In genomic region chr10:53100881-53101280, GRCm38 (mm10) we compare ENCODE assay signal across 18 mouse cellular contexts.
"Had no signal": no experiment of that assay in that cellular context is flagged by ENCODE, and none has a peak within 500 bp of the region (broad histone marks: within the 10 kb centered on the region; RNA-seq: fewer than 3 reads in every experiment).

No protein-coding gene starts in this region.

- H3K4me1 ChIP-seq: kidney, embryonic 15.5 days; liver, embryonic 13.5 days; neural tube, embryonic 12.5 days had no signal

- DNase-seq: kidney, adult 8-10 months; kidney, postnatal 10 days; kidney, postnatal 36 days; layer of hippocampus, adult 9-11 months; liver, embryonic 13.5 days; lung, embryonic 14.5 days; lung, postnatal 14 days; midbrain, embryonic 14.5 days; right cerebral cortex, adult 18-20 months; right cerebral cortex, postnatal 14 days; right cerebral cortex, postnatal 4 days; thymus, adult 2 months; thymus, postnatal 14 days; thymus, postnatal 4 days had no signal

- H3K36me3 ChIP-seq: kidney, embryonic 15.5 days; liver, embryonic 13.5 days; neural tube, embryonic 12.5 days; neural tube, embryonic 15.5 days had no signal

- H3K27me3 ChIP-seq: kidney, embryonic 15.5 days; liver, embryonic 13.5 days; neural tube, embryonic 12.5 days; neural tube, embryonic 15.5 days had no signal

- H3K9me3 ChIP-seq: kidney, embryonic 15.5 days; liver, embryonic 13.5 days; neural tube, embryonic 12.5 days; neural tube, embryonic 15.5 days had no signal

- H3K27ac ChIP-seq: kidney, embryonic 15.5 days; liver, embryonic 13.5 days; neural tube, embryonic 12.5 days; neural tube, embryonic 15.5 days; stomach, postnatal 0 days had no signal

- H3K4me3 ChIP-seq: kidney, embryonic 15.5 days; liver, embryonic 13.5 days; neural tube, embryonic 12.5 days; neural tube, embryonic 15.5 days had no signal
